ENCODE assay signal across 8 mouse cellular contexts in the genomic region with DNA sequence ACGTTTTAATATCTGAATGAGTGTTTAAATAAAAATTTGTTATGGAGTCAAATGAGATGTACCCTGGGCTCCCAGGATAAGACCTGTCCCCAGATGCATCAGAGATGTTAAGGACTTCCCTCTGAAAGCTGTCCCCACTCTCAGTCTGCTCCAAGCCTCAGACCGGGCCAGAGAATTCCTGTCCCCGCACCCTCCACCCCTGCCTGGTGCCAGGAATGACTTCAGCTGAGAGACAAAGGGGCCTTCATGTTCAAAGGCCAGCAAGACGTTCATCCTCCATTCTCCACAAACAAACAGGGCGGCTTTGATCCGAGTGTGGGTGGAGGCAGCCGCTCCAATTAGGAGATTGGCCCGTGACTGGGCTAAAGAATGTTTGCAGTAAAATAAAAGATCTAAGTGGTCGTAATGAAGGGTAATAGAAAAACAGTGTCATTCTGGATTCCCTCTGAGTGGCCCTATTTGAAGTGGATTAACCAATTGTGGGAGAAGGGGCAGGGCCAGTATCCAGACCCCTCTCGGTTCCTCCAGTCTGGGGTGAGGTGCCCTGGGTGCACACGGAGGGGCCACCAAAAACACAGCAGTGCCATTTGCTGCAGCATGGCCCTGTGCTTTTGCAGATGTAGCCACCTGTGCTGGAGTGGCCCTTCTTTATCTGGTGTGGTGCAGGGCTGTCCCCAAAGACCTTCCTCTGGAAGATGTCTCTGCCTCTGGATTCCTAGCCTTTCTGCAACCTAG. TPM values are rescaled to one million over a fixed set of nuclear protein-coding genes. Genes with fewer than 3 reads are reported as not detected.
DNase-seq lines count a peak whose midpoint lies in the region; ATAC-seq and TF ChIP-seq lines count a peak whose summit lies in the region.
"Had no signal": no experiment of that assay in that cellular context is flagged by ENCODE, and none has a peak within 500 bp of the region (broad histone marks: within the 10 kb centered on the region; RNA-seq: fewer than 3 reads in every experiment).

No protein-coding gene starts in this region.

- no peak for DNase-seq in lung, postnatal 36 days
- DNase-seq in forebrain, embryonic 14.5 days (ENCODE audit: low spot score) = peak; percentile 76
- peak; percentile 33 to 43 for DNase-seq in layer of hippocampus, adult 2 months (ENCODE audit: low spot score in 2 of 2)
- no peak for DNase-seq in liver, postnatal 0 days
- DNase-seq in thymus, postnatal 25 days = no peak

- no peak overlapping the region for H3K9ac ChIP-seq in lung, embryonic 16.5 days (ENCODE audit: low read length)
- H3K9ac ChIP-seq in forebrain, embryonic 14.5 days (ENCODE audit: low read length) = peak overlapping the region; percentile 22; the same call in 1 of the 2 replicates
- no peak overlapping the region for H3K9ac ChIP-seq in midbrain, embryonic 15.5 days
- H3K9ac ChIP-seq in liver, postnatal 0 days (replicated peaks) = no peak overlapping the region

- H3K4me2 ChIP-seq in lung, embryonic 16.5 days (ENCODE audit: low read depth, low read length) = no peak overlapping the region
- peak overlapping the region; percentile 17; the same call in 1 of the 2 replicates for H3K4me2 ChIP-seq in forebrain, embryonic 14.5 days (ENCODE audit: low read length)
- H3K4me2 ChIP-seq in midbrain, embryonic 15.5 days = peak overlapping the region; percentile 28
- H3K4me2 ChIP-seq in liver, postnatal 0 days (ENCODE audit: low read depth, low read length) = no peak overlapping the region

- no peaks in the 10 kb centered on the region for H3K36me3 ChIP-seq in lung, embryonic 16.5 days (ENCODE audit: control insufficient read depth, insufficient read depth, low read length)
- H3K36me3 ChIP-seq in forebrain, embryonic 14.5 days (ENCODE audit: control insufficient read depth, insufficient read depth, low read length) = no peaks in the 10 kb centered on the region
- H3K36me3 ChIP-seq in midbrain, embryonic 15.5 days (replicated peaks) = no peaks in the 10 kb centered on the region
- H3K36me3 ChIP-seq in liver, postnatal 0 days (replicated peaks; ENCODE audit: insufficient read depth, low read length) = no peaks in the 10 kb centered on the region

- no peak overlapping the region for H3K27ac ChIP-seq in lung, embryonic 16.5 days (ENCODE audit: low read length)
- H3K27ac ChIP-seq in forebrain, embryonic 14.5 days (ENCODE audit: low read depth, low read length) = no peak overlapping the region
- H3K27ac ChIP-seq in layer of hippocampus, adult 2 months = peak overlapping the region; percentile 82
- peak overlapping the region; percentile 53 for H3K27ac ChIP-seq in midbrain, embryonic 15.5 days
- H3K27ac ChIP-seq in liver, postnatal 0 days (ENCODE audit: low read depth) = no peak overlapping the region

- H3K9me3 ChIP-seq in lung, embryonic 16.5 days (ENCODE audit: control insufficient read depth, low read length) = no peaks in the 10 kb centered on the region
- H3K9me3 ChIP-seq in forebrain, embryonic 14.5 days (replicated peaks; ENCODE audit: control insufficient read depth, low read length) = no peaks in the 10 kb centered on the region
- no peaks in the 10 kb centered on the region for H3K9me3 ChIP-seq in midbrain, embryonic 15.5 days
- no peaks in the 10 kb centered on the region for H3K9me3 ChIP-seq in liver, postnatal 0 days (ENCODE audit: low read length)

- H3K4me1 ChIP-seq in lung, embryonic 16.5 days (replicated peaks; ENCODE audit: control insufficient read depth, insufficient read depth, low read length) = peaks cover 3% of the 10 kb centered on the region; the same call in 1 of the 2 replicates
- peaks cover 5% of the 10 kb centered on the region; the same call in 1 of the 2 replicates for H3K4me1 ChIP-seq in forebrain, embryonic 14.5 days (ENCODE audit: control insufficient read depth, insufficient read depth, low read length)
- peaks cover 7% of the 10 kb centered on the region; the same call in 1 of the 2 replicates for H3K4me1 ChIP-seq in midbrain, embryonic 15.5 days
- no peaks in the 10 kb centered on the region for H3K4me1 ChIP-seq in liver, postnatal 0 days (ENCODE audit: insufficient read depth)

- H3K27me3 ChIP-seq in lung, embryonic 16.5 days (ENCODE audit: control insufficient read depth, insufficient read depth, low read depth, low read length) = no peaks in the 10 kb centered on the region
- H3K27me3 ChIP-seq in forebrain, embryonic 14.5 days (replicated peaks; ENCODE audit: control insufficient read depth, insufficient read depth, low read length) = no peaks in the 10 kb centered on the region
- no peaks in the 10 kb centered on the region; the same call in 1 of the 2 replicates for H3K27me3 ChIP-seq in midbrain, embryonic 15.5 days (replicated peaks)
- no peaks in the 10 kb centered on the region for H3K27me3 ChIP-seq in liver, postnatal 0 days (ENCODE audit: insufficient read depth, low read length)

- TF ChIP-seq CTCF in layer of hippocampus, adult 2 months (conservative IDR thresholded peaks at IDR 0.05) = no peak
- TF ChIP-seq CTCF in liver, postnatal 0 days (IDR thresholded peaks at IDR 0.05; ENCODE audit: low read depth) = no peak

- no peak overlapping the region for H3K4me3 ChIP-seq in lung, embryonic 16.5 days (ENCODE audit: low read length)
- H3K4me3 ChIP-seq in forebrain, embryonic 14.5 days (ENCODE audit: low read depth, low read length) = no peak overlapping the region
- H3K4me3 ChIP-seq in layer of hippocampus, adult 2 months = no peak overlapping the region
- H3K4me3 ChIP-seq in midbrain, embryonic 15.5 days = peak overlapping the region; percentile 21
- no peak overlapping the region for H3K4me3 ChIP-seq in liver, postnatal 0 days (ENCODE audit: low read depth, low read length)

- peak; percentile 65; the same call in 1 of the 2 replicates for ATAC-seq in lung, embryonic 16.5 days (ENCODE audit: low read depth)
- peak; percentile 60; the same call in 1 of the 2 replicates for ATAC-seq in forebrain, embryonic 14.5 days
- ATAC-seq in midbrain, embryonic 15.5 days (replicated peaks) = peak; percentile 85
- no peak for ATAC-seq in liver, postnatal 0 days

- TF ChIP-seq EP300 in liver, postnatal 0 days (IDR thresholded peaks at IDR 0.05; ENCODE audit: low read depth) = no peak

- WGBS in lung, embryonic 16.5 days = 12% methylated on average over 11 of the region's 11 CpGs
- under 1% methylated on average over 11 of the region's 11 CpGs for WGBS in forebrain, embryonic 14.5 days
- 7% methylated on average over 11 of the region's 11 CpGs for WGBS in midbrain, embryonic 15.5 days
- 40% methylated on average over 11 of the region's 11 CpGs for WGBS in liver, postnatal 0 days (ENCODE audit: insufficient replicate concordance)

RNA-seq across cellular contexts. Expression of a gene that starts 25.9 kb away (rescaled TPM):
- polyA plus RNA-seq in lung, embryonic 16.5 days (2015; fragmentation: Nextera tagmentation; extraction: Ambion mirVana) = 49.6 and 54.2 TPM in 2 replicates
- polyA plus RNA-seq in forebrain, embryonic 14.5 days (2014; fragmentation: Nextera tagmentation; extraction: Ambion mirVana) = 35.2 and 40.0 TPM in 2 replicates
- total RNA-seq in layer of hippocampus, adult 2 months (2021) = 10 to 100 TPM in 1 of 2 experiments, 1 to 10 TPM in 1; 8.8 to 10.1 TPM
- 62.9 and 69.1 TPM in 2 replicates for polyA plus RNA-seq in midbrain, embryonic 15.5 days (2015; fragmentation: Nextera tagmentation; extraction: Ambion mirVana)
- polyA plus RNA-seq in liver, postnatal 0 days (2015; fragmentation: Nextera tagmentation; extraction: Ambion mirVana) = 2.5 and 2.9 TPM in 2 replicates
- total RNA-seq: neutrophil, adult 5-6 weeks had no signal

Comparison
In these comparisons a context has a peak if more than half of its experiments do, and no peak if none do; other contexts are left out.
1. H3K27ac ChIP-seq: peak in layer of hippocampus, adult 2 months (single experiment) and midbrain, embryonic 15.5 days (single experiment); none in lung, embryonic 16.5 days (single experiment), forebrain, embryonic 14.5 days (single experiment) and liver, postnatal 0 days (single experiment).
2. H3K4me2 ChIP-seq: peak in forebrain, embryonic 14.5 days (single experiment) and midbrain, embryonic 15.5 days (single experiment); none in lung, embryonic 16.5 days (single experiment) and liver, postnatal 0 days (single experiment).
3. DNase-seq: peak in forebrain, embryonic 14.5 days (single experiment) and layer of hippocampus, adult 2 months (2 of 2); none in lung, postnatal 36 days (single experiment), liver, postnatal 0 days (single experiment) and thymus, postnatal 25 days (single experiment).